Mouse (Mus musculus): ENCODE measurements around the gene Cdc20b.
A peak's percentile ranks its signal among the peaks of the same experiment; 100 is the strongest.

The Cdc20b gene

DNA sequence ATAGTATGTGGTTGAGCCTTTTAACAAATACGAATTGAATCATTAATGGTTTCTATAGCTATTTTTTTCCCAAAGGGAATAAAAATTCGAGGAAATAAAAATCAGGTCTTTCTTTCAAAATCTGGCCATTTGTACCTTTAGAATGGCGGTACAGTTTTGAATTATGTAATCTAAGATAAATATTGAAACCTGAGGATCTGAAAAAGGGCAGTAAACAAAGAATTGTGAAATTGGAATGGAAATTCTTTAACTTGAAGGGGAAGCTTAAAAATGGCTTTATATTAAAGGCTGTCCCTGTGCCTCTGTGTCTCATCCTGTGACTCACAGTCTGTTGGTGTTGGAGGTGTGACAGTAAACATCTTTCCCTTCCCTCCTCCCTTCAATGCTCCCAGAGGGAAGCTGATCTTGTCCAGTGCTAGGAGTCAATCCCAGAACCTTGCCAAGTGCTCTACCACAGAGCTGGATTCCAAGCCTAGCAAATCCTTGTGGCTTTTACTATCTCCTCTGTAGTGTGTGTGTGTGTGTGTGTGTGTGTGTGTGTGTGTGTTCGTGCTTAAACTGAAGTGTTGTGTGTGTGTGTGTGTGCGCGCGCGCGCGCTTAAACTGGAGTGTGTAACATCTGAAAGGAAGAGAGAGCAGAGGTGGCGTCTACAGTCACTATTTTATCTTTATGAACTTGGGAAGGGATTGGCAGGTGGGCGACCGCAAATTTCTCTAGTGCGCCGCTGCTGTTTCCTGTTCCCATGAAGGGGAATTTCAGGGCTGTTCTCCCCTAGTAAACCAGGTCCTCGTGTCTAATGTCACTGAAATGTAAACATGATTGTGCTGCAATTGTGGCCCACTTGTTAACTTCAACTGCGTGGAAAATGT lies 11.4 kb upstream of the Cdc20b start:
- DNase-seq (ENCODE audit: extremely low spot score, low read depth, low spot score): no peak

DNA sequence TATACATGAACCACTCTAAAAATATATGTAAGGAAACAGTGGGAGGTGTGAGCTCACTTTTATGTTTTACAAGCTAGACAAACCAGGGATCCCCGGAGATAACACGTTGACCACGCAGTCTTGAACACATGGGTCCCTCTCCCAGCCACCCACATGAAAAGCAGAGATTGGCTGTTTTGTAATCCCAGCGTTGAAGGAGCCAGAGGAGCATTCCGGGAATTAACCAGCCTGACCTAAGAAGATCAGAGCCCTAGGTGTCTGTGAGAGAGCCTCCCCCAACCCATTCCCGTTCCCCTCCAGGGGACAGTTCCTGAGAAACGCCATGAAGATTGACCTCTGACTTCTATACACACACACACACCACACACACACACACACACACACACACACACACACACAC lies 3.6 kb upstream of the Cdc20b start:
- DNase-seq (ENCODE audit: extremely low spot score, low read depth, low spot score): no peak

DNA sequence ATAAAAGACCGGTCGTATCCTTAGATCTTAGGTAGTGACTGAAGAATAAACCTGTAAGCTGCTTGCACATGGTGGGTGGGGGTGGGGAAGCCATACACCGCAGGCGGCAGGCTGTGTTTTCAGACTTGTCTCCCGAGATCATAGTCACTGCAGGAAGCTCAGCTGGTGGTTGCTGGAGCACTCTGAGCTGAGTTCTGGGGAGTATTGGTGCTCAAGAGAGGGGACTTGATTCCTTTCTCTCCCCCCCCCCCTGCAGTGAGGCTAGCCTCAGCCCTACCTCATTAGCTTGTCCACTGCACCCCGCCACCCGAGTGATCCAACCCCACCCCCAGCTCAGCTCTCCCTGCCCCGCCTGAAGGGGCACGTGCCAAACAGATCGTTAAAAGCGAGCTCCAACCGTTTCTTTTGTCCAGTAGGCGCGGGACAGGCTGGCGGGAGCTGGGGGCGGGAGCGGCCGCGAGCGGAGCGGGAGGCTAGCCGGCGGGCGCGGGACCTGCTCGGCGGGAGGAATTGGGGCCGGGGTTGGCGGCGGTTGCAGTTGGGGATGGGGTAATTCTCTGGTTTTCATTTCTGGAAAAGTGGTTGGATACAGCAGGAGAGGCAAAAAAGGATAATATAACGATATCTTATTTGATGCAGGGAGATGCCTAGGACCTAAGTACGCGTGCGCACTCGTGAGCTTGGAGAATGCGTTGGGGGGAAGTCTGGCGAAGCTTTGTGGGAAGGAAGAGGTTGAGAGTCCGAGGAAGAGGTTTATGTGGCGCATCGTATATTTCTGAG lies 2.9 kb upstream of the Cdc20b start:
- no peak for DNase-seq (ENCODE audit: extremely low spot score, low read depth, low spot score)

DNA sequence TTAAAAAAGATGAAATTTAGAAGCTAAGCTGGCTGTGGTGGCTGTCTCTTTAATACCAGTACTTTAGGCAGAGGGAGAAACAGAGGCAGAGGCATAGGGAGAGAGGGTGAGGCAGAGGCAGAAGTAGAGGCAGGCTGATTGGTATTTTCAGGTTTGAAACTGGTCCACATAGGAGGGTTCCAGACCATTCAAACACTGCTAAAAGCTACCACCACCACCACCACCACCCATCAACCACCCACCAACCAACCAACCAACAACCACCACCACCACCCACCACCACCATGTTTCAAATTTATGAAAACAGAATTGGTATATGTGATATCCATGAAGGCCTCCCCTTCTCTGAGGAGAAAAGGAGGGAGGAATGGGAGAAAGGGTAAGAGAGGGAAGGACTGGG lies 2.1 kb upstream of the Cdc20b start:
- DNase-seq (ENCODE audit: extremely low spot score, low read depth, low spot score): no peak

DNA sequence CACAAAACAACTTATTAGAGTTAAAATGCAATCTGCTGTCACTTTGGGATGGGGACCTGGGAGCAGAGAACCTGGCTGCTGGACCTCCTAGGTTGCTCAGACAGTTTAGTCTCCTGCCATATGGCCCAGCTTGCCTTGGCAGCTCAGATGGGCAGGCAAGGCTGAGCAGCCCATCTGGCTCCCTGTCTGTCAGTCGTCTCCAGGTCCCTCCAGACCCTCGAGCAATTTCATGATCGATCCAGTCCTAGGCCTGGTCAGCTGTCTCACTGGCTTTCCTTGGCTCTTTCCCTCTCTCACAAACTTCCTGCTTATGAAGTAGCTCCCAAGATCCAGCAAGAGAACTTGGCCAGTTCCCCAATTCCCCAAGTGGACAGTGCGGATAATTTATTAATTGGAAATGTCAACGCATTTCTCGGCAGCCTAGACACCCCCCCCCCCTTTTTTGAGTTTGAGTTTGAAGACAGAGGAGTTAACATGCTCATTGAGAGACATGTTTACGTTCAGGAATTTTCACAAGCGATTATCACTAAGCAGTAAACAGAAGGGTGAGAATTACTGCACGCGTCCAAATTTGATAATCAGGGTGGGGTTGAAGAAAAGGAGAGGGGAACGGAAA lies 532 bp upstream of the Cdc20b start:
- no peak for DNase-seq (ENCODE audit: extremely low spot score, low read depth, low spot score)

DNA sequence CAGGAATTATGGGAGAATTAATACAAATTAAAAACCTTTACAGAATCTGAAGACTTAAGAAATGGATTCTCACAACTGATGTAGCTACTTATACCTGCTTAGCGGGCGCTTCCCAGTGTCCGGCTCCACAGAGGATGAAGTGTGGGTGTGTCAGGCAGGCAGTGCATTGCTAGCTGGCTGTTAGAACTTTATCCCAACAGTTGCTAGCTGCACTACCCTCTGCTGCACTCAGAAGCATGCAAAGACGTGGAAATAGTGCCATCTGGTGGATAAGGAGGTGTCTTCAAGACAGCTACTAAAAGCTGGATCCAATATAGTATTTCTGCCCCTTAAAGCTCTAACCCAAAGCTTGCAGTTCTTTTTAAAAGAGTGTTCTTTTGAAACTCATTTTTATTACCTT lies 941 bp downstream of the Cdc20b start:
- DNase-seq (ENCODE audit: extremely low spot score, low read depth, low spot score): peak; percentile 94

DNA sequence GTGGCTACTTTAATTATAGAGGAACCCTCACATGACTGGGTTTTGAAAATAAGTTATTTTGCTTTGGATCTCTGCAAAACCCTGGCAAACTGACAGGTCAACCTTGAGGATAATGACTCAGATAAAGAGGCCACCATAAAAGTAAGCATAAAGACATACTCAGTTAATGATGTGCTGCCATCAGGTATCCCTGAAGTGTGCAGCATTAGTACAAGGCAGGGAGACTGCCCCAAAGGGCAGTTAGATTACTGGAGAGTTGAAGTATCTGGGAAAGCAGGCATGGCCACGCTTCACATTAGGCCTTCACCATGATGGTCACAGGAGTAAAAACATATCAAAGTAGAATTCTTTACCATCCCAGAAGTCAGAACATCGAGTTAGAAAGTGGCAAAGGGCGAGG lies 10.0 kb downstream of the Cdc20b start:
- no peak for DNase-seq (ENCODE audit: extremely low spot score, low read depth, low spot score)

DNA sequence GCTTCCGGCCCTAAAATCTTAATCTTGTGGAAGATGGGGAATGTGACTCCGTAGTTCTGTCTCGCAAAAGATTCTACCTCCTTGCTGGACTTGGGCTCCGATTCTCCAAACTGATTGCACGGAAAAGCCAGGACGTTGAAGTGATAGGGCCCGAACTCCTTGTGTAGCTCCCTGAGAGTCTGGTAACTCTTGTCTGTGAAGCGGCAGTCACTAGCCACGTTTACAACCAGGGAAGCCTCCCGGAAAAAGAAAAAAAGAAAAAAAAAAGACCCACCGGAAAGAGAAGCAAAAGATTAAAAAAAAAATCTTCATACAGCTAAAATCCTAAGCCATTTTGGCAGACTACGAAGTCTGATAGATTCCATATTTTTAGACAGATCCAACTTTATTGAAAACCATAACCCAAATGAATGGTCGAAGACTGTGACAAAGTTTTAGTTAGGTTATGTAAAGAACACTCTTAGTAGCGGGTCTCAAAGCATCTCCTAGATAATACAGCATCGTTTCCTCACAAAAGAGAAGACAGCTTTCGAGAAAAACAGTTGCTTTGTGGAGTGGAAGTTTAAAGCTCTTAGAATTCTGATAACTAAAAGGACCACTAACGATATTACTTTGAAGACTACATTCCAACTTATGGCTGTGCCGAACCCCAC lies 10.7 kb downstream of the Cdc20b start:
- no peak for DNase-seq (ENCODE audit: extremely low spot score, low read depth, low spot score)

DNA sequence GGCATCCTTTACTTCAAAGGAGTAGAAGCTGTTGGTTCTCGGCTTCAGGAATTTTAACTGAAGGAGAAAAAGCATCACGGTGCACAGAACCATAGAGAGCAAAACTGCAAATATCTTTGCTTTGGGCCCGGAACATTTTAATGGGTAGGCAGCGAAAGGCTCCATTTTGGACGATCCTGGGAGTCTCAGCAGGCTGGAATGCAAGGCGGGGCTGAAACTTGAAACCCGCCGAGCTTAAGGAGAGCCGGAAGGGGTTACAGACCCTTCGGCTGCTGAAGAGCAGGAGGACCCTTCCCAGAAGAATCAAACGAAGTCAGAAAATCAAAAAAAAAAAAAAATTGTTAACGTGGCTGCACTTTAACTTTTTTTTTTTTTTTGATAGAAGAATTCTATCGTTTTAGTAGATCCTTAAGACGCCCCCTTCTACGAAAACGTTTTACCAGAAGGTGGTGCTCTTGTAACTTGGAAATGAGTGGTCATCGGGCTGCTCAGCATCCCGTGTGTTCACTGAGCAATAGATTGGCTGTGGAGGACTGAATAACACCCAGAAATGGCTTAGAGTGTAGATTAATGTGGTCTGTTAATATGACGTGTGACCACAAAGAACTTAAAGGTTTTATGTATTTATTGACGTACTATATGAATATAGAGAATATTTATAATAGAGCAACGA lies 11.4 kb downstream of the Cdc20b start, which contains the start of gene Gpx8:
TSS of gene Gpx8 (minus strand) at position 200 of the 673 bp plus-strand sequence.
- no peak for DNase-seq (ENCODE audit: extremely low spot score, low read depth, low spot score)

DNA sequence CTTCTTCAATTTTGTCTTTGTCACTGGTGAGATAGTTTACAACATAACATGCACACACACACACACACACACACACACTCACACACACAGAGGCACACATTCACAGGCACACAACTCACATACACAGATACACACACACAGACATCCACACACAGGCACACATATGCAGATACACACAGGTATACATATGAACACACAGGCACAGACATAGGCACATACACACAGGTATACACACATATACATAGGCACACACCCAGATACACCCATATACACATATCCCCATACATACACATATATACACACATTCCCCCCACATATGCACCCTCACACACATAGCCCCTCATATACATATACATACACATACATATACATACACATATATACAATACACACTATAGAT lies 12.1 kb downstream of the Cdc20b start:
- DNase-seq (ENCODE audit: extremely low spot score, low read depth, low spot score): no peak

DNA sequence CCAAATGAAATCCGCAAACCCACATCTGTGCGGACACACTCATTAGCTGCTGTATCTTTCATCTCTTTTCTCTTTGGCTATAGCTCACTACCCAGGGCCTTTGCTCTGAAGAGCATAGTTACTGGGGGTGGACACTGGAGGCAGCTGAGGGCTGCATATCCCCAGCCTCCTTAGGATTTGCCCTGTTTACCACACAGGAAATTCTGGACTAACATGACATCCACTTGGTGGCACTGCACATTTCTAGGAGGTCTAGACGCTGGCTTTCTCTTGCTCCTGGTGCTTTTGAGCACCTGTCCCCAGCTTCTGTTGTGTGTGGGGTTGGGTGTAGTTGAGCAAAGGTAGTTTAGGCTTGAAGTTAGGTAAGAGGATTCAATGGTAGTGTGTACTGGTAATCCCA lies 12.7 kb downstream of the Cdc20b start:
- DNase-seq (ENCODE audit: extremely low spot score, low read depth, low spot score): no peak

DNA sequence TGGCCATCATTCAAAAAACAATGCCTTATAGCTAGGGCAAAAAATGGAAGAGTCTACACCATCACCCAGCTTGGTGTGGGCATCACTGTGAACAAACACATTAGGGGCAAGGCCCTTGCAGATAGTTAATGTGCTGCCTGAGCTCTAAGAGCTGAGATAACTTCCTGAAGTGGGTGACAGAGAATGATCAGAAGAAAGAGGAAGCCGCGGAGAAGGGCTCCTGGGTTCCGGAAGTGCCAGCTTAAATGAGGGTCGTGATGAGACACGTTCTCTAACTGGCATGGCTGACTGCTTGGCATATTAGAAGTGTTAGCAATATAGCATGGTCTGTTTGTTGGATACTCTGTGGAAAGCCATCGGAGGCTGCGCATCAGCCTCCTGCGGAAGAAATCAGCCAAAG lies 19.3 kb downstream of the Cdc20b start:
- no peak for DNase-seq (ENCODE audit: extremely low spot score, low read depth, low spot score)

DNA sequence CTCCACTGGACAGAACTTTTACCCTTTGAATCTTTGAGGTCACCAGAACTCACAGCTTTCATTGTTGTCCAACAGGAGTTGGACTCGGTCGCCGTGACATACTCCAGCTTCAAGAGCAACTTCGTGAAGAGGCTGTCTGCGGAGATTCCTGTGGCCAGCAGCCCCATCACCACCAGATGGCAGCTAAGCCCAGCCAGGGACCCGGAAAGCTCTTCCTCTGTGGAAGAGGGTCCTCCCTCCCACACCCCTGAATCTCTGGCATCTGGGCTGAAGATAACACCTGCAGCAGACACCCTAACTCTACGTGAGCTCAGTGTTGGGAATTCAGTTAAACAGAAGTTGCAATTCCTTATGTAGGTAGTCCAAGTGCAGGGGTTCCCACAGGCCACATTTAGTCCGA lies 20.9 kb downstream of the Cdc20b start:
- no peak for DNase-seq (ENCODE audit: extremely low spot score, low read depth, low spot score)

DNA sequence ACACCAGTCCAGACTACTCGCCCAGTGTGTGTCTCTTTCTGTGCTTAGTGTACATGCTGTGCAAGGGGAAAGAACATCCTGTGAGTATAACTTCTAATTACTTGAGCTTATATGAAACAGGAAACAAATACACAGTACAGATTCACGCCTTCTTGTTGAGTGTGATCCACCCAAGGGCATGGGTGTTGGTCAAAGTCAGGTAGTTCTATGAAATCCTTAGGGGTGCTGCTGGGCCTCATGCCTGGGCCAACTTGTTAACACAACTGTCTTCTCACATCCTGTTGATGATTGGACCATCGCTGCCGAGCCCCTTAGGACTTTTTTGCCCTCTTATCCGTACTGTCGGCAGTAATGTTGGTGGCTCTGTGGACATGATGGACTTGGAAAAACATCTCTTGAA lies 26.8 kb downstream of the Cdc20b start:
- no peak for DNase-seq (ENCODE audit: extremely low spot score, low read depth, low spot score)

DNA sequence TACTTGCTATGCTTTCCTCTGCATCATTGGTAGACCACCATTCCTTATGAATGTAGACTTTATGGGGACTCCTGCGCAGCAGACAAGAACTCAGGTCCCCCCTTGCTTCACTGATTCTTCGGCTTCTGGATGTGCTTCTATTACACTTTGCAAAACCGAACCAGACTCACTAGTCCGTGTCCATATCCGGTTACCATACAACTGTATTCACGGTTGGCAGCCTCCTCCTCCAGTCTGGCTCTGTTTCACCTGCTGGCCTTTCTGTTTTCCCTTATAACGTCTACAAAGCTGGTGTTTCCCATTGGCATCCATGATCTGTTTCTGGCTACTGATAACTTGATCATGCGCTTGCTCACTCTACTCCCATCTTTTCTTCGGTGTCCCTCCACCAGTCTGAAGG lies 29.6 kb downstream of the Cdc20b start:
- no peak for DNase-seq (ENCODE audit: extremely low spot score, low read depth, low spot score)

DNA sequence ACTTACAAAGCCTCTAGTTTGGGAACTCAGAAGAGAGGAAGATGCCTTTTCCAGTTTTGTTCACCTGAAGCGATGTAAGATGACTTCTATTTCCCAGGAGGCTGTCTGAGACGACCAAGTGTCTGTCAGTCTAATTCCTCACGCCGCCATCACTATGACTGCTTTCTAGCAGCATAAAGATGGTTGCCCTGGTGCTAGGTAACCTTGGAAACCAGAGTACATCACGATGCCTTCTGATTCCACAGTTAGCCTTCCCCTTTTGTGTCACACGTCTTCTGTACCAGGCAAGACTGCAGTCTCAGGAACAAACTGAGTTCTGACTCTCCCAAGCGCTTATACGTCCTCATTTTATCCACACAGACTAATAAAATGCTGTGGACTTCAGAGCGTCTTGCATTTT lies 44.1 kb downstream of the Cdc20b start:
- DNase-seq (ENCODE audit: extremely low spot score, low read depth, low spot score): no peak

DNA sequence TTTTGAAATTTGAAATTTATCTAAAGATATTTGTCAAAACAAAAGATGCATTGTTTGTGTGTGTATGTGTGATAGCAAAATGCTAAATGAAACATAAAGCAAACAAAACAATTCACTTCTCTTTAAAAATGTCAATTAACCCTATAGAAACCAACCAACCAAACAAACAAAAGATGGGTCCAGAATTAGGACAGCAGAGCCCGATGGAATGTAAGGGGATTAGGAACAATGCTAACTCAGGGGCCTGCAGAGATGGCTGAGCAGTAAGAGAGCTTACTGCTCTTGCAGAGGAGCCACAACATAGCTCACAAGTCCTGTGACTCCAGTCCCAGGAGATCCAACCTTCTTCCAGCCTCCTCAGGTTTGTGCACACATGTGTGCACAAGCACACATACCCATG lies 47.2 kb downstream of the Cdc20b start:
- DNase-seq (ENCODE audit: extremely low spot score, low read depth, low spot score): no peak

DNA sequence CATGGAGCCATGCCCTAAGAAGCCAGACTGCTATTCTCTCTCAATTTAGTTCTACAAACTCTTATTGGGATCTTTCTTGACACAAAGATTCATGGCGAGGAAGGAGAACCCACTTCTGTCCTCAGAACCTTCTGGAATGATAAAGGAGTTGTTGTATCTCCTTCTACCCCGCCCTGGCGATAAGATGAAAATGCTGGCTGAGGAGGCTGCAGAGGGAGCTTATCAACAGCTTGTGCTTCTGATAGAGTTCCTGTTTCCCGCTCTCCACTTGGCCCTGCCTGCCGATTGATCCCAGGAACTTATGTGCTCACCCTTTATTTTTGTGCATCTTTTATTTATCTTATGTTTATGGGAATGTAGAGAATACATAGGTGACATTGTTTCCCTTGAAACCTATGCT lies 49.8 kb downstream of the Cdc20b start:
- no peak for DNase-seq (ENCODE audit: extremely low spot score, low read depth, low spot score)

DNA sequence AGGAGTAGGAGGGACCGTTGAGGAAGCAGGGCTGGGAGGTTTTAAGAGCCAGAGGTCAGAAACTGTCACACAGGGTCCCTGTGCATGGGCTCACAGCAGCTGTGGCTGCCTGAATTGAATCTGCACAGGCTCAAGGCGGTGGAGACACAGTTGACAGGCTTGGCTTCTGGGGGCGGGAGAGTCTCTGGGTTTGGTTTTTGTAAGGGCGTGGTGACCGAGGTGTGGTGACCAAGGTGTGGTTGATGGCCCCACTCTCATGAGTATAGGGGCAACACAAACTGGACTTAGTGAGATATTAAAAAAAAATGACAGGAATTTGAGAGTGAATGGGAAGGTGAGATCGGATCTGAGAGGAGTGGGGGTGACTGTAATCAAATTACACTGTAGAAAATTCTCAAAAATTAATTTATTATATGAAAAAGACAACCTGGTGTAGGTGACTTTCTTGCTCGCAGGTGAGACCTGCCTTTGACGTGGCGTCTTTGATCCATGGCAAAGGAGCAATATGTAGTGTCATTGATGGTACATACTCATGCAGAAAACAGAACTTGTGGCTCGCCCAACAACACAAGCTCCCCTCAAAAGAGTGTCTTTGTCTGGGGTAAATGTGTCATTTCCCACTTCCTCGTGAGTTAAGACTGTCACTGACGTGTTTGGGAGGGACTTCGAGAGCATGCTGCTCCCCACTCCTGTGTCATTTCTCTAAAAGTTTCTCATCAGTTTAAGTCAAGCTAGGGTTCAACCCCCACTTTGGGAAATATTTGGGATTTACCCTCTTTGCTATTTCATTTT lies 52.5 kb downstream of the Cdc20b start:
- no peak for DNase-seq (ENCODE audit: extremely low spot score, low read depth, low spot score)

DNA sequence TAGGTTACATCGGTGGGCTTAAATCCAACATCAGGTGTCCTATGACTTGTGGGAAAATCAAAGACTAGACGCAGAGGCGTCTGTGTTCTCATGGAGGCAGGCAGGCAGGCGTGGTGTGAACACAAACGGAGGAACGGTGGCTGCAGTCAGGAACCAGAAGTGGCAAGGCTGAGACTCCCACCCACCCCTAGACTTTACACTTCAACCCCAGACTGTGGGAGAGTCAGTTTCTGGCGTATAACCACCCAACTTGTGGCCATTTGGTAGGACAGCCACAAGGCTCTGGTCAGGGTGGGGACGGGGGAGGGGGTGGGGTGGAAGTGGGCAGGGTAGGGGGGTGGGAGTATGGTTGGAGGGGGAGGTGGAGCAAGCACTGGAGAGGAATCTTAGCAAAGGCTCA lies 55.6 kb downstream of the Cdc20b start:
- no peak for DNase-seq (ENCODE audit: extremely low spot score, low read depth, low spot score)

All from hindlimb bud, embryonic 11.5 days (tissue).